Mouse (Mus musculus) gastrocnemius, adult 2 months (tissue): ENCODE measurements around the gene Oas1h. TPM values are rescaled to one million over a fixed set of nuclear protein-coding genes. Genes with fewer than 3 reads are reported as not detected.
"Not testable (repeated sequence)": the region's sequence is repeated elsewhere in the genome, so short reads cannot be mapped to it uniquely, and the experiment has no call there.

ENCODE experiments used
- DNase-seq: peaks from one replicate; pipeline ENCODE4 v3.0.0; 2022
- H3K27ac ChIP-seq: fragments of 200-600 bp; 2 replicates; pipeline ENCODE4 v1.8.1; 2022; ENCODE audit warnings: mild to moderate bottlenecking
- H3K4me3 ChIP-seq: fragments of 200-600 bp; 2 replicates; pipeline ENCODE4 v1.8.1; 2022; ENCODE audit warnings: mild to moderate bottlenecking, moderate library complexity
- CTCF ChIP-seq: fragments of 200-600 bp; IDR thresholded peaks from 2 replicates; pipeline ENCODE4 v1.8.1; 2022; ENCODE audit warnings: antibody characterized with exemption, mild to moderate bottlenecking, moderate library complexity
- intact Hi-C: fragments of 180-260 bp; cut with DNase I; formaldehyde crosslinking; loops from one replicate; pipeline ENCODE4 v1.15.1; 2025
- total RNA-seq, 2 experiments: library from RNA; stranded (reverse); gene quantifications; 2 replicates each; pipeline ENCODE4 v1.2.3; 2021

The Oas1h gene
- total RNA-seq, 2 experiments from 2014 or later = not detected

- no peak for TF ChIP-seq CTCF
- Histone ChIP-seq H3K4me3 (no peak overlapping the region), H3K27ac (no peak overlapping the region)
- intact Hi-C loops = no loop called here
- no peak for DNase-seq
Measured at GRCm38 (mm10) chr5:120892243-120892660, 31.0 kb downstream of the Oas1h start.

GRCm38 (mm10) chr5:120893866-120894265 is 32.6 kb downstream of the Oas1h start:
- intact Hi-C loops, H3K4me3 ChIP-seq, H3K27ac ChIP-seq, DNase-seq: not testable (repeated sequence)

- intact Hi-C loops, H3K4me3 ChIP-seq, DNase-seq, H3K27ac ChIP-seq: not testable (repeated sequence)
Measured at GRCm38 (mm10) chr5:120894692-120895091, 33.5 kb downstream of the Oas1h start.

GRCm38 (mm10) chr5:120895231-120895900 is 34.1 kb downstream of the Oas1h start:
- Histone ChIP-seq H3K4me3 (no peak overlapping the region), H3K27ac (no peak overlapping the region)
- TF ChIP-seq CTCF = no peak
- DNase-seq = no peak
- intact Hi-C loops = no loop called here

- no peak for TF ChIP-seq CTCF
- no peak overlapping the region for H3K27ac ChIP-seq
- no peak for DNase-seq
- intact Hi-C loops = loop anchor here (2.0 kb wide), 1 partner anchor 20 kb away; no protein-coding TSS in a partner anchor
- no peak overlapping the region for H3K4me3 ChIP-seq
Measured at GRCm38 (mm10) chr5:120898307-120898706, 37.1 kb downstream of the Oas1h start.

- TF ChIP-seq CTCF = no peak
- H3K27ac ChIP-seq = no peak overlapping the region
- intact Hi-C loops = loop anchor here (2.0 kb wide), 1 partner anchor 20 kb away; no protein-coding TSS in a partner anchor
- no peak overlapping the region for H3K4me3 ChIP-seq
- DNase-seq = no peak
Measured at GRCm38 (mm10) chr5:120898726-120899125, 37.5 kb downstream of the Oas1h start.

- Histone ChIP-seq H3K27ac (no peak overlapping the region), H3K4me3 (no peak overlapping the region)
- no peak for DNase-seq
- intact Hi-C loops = no loop called here
- no peak for TF ChIP-seq CTCF
Measured at GRCm38 (mm10) chr5:120900666-120901065, 39.4 kb downstream of the Oas1h start.

- intact Hi-C loops = no loop called here
- TF ChIP-seq CTCF = no peak
- Histone ChIP-seq H3K4me3 (no peak overlapping the region), H3K27ac (no peak overlapping the region)
- no peak for DNase-seq
Measured at GRCm38 (mm10) chr5:120902056-120902455, 40.8 kb downstream of the Oas1h start.

GRCm38 (mm10) chr5:120906791-120907733 is 45.8 kb downstream of the Oas1h start, which contains the start of gene Oas1a:
Oas1a (minus strand) TSS chr5:120907521.
- H3K4me3 ChIP-seq = peak within 1 kb of the TSS; percentile 28
- H3K27ac ChIP-seq, intact Hi-C loops, DNase-seq: not testable (repeated sequence)

- intact Hi-C loops = no loop called here
- TF ChIP-seq CTCF = no peak
Measured at GRCm38 (mm10) chr5:120908196-120908920, 47.1 kb downstream of the Oas1h start.

GRCm38 (mm10) chr5:120914204-120914603 is 53.0 kb downstream of the Oas1h start, which contains the start of gene Oas1d:
Oas1d (plus strand) TSS chr5:120914536.
- intact Hi-C loops, H3K27ac ChIP-seq, DNase-seq, H3K4me3 ChIP-seq: not testable (repeated sequence)

More at GRCm38 (mm10) chr5:120908196-120908920, 47.1 kb downstream of the Oas1h start:
- Histone ChIP-seq H3K4me3 (no peak overlapping the region), H3K27ac (no peak overlapping the region)
- no peak for DNase-seq

- DNase-seq, H3K4me3 ChIP-seq, intact Hi-C loops, H3K27ac ChIP-seq: not testable (repeated sequence)
Measured at GRCm38 (mm10) chr5:120919156-120919935, 58.1 kb downstream of the Oas1h start.
